Mouse (Mus musculus) left cerebral cortex, adult 8-10 months (tissue): Measurements from ENCODE around the gene Dnah3. TPM values are rescaled to one million over a fixed set of nuclear protein-coding genes. Genes with fewer than 3 reads are reported as not detected.

Experiments
- DNase-seq, 2 experiments: peaks; one replicate each; pipeline ENCODE4 v3.0.0; 2022; ENCODE audit warnings: low spot score in 2 of 2
- total RNA-seq, 4 experiments: library from RNA; stranded (reverse); gene quantifications; 2 replicates each; pipeline ENCODE4 v1.2.4; 2022

The Dnah3 gene
- total RNA-seq, 4 experiments from 2014 or later, result 0.33 to 0.85 (median 0.51) TPM

- no peak for DNase-seq
Measured at GRCm38 (mm10) chr7:119954047-119954446, 141.0 kb downstream of the Dnah3 start.

GRCm38 (mm10) chr7:119941569-119941968 lies 153.5 kb downstream of the Dnah3 start:
- no peak for DNase-seq

GRCm38 (mm10) chr7:119937036-119937435 lies 158.0 kb downstream of the Dnah3 start:
- DNase-seq, result no peak

- no peak for DNase-seq
Measured at GRCm38 (mm10) chr7:119936321-119936720, 158.8 kb downstream of the Dnah3 start.

- DNase-seq, result no peak
Measured at GRCm38 (mm10) chr7:119928783-119929440, 166.2 kb downstream of the Dnah3 start.

- DNase-seq, result no peak
Measured at GRCm38 (mm10) chr7:119921054-119921453, 174.0 kb downstream of the Dnah3 start.

- DNase-seq, result no peak
Measured at GRCm38 (mm10) chr7:119920457-119920856, 174.6 kb downstream of the Dnah3 start.

GRCm38 (mm10) chr7:119911727-119912126 lies 183.4 kb downstream of the Dnah3 start:
- DNase-seq, result no peak

GRCm38 (mm10) chr7:119906523-119907215 lies 188.4 kb downstream of the Dnah3 start:
- DNase-seq, result no peak

- no peak for DNase-seq
Measured at GRCm38 (mm10) chr7:119899386-119900057, 195.6 kb downstream of the Dnah3 start.

GRCm38 (mm10) chr7:119898247-119898856 lies 196.7 kb downstream of the Dnah3 start:
- DNase-seq, result no peak

- DNase-seq, result no peak
Measured at GRCm38 (mm10) chr7:119897521-119898109, 197.5 kb downstream of the Dnah3 start.

GRCm38 (mm10) chr7:119895639-119896512 lies 199.2 kb downstream of the Dnah3 start, which contains the start of the genes Lyrm1 and Dcun1d3:
TSS of gene Lyrm1 (plus strand) at chr7:119895861.
TSS of gene Dcun1d3 (minus strand) at chr7:119896298.
- peak; percentile 89 to 97 for DNase-seq

- DNase-seq, result peak; percentile 15 to 48
Measured at GRCm38 (mm10) chr7:119894818-119895544, 200.1 kb downstream of the Dnah3 start.

GRCm38 (mm10) chr7:119892742-119893141 lies 202.3 kb downstream of the Dnah3 start:
- no peak for DNase-seq

- no peak for DNase-seq
Measured at GRCm38 (mm10) chr7:119892198-119892597, 202.9 kb downstream of the Dnah3 start.

GRCm38 (mm10) chr7:119887887-119888286 lies 207.2 kb downstream of the Dnah3 start:
- DNase-seq, result no peak

GRCm38 (mm10) chr7:119881229-119881628 lies 213.9 kb downstream of the Dnah3 start:
- no peak for DNase-seq

GRCm38 (mm10) chr7:119880345-119880744 lies 214.7 kb downstream of the Dnah3 start:
- DNase-seq, result no peak

GRCm38 (mm10) chr7:119879171-119879570 lies 215.9 kb downstream of the Dnah3 start:
- DNase-seq, result no peak
